Mouse (Mus musculus): ENCODE data around the gene Gtf3c5. TPM values are rescaled to one million over a fixed set of nuclear protein-coding genes. Genes with fewer than 3 reads are reported as not detected.

Gtf3c5 gene
- 52.6 and 56.7 TPM in 2 replicates for polyA plus RNA-seq (2012; rRNA removed)

DNA sequence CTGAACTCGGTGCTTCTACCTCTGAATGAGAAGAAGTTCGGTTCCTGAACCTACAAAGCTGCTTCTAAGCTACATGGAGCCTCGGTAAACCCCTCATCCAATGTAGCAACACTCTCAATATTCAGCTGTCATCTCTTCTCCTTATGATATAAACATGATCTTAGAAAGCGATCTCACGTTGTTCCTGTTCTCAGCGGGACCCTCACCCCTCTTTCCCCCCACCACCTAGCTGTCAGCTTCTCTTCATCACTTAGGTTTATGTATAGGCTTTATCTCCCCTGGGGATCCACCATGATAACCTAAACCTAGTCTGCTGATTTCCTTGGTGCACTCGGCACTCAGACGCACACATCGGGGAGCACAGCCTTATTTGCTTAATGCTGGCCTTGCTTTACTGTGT is at the start of gene Gtf3c5:
Gtf3c5 (minus strand) TSS at position 101 of the 400 bp plus-strand sequence.

DNA sequence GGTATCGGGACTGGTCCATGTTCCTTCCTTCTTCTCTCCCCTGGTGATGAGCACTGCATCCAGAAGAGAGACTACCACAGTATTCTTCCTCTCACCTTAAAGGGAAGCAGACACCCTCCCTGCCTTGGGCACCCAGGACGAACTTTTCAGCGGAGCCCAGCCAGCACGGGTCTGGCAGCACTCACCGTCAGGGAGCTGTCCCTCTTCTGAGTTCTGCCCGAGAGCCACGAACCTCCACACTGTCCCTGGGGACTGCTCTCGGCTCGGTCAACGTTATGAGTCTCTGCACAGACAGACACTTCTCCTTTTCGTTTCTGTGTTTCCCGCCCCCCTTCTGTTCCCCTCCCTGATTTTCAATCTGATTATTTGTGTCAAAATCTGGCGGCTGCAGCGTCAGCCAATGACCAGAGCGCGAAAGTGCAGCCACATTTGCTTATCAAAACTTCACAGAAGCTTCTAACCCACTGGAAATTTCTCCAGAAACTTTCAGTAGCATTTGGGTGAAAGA is 38.2 kb upstream of the Gtf3c5 start, which contains the start of gene Gfi1b:
Gfi1b (minus strand) TSS at position 319 of the 508 bp plus-strand sequence.

GRCm38 (mm10) chr2:28563303-28563702 is 20.2 kb downstream of the Gtf3c5 start, which contains the start of gene Cel:
Gene Cel (minus strand): TSS chr2:28563403.

Other genes with a start within 250 kb of the Gtf3c5 start
- gene Ppp1r26, start 137.0 kb downstream of the Gtf3c5 start, polyA plus RNA-seq (2012; rRNA removed), result 9.9 and 11.1 TPM in 2 replicates
- 0.40 and 0.55 TPM in 2 replicates for gene 1700007K13Rik, start 117.4 kb downstream of the Gtf3c5 start, polyA plus RNA-seq (2012; rRNA removed)
- gene Mrps2, start 115.7 kb downstream of the Gtf3c5 start, polyA plus RNA-seq (2012; rRNA removed), result 27.8 and 52.9 TPM in 2 replicates
- 0.41 and 0.81 TPM in 2 replicates for gene Gbgt1, start 86.9 kb downstream of the Gtf3c5 start, polyA plus RNA-seq (2012; rRNA removed)
- gene Gm10134, start 77.7 kb downstream of the Gtf3c5 start, polyA plus RNA-seq (2012; rRNA removed), result 0.42 and 0.97 TPM in 2 replicates
- gene Ralgds, start 70.6 kb downstream of the Gtf3c5 start, polyA plus RNA-seq (2012; rRNA removed), result 76.5 and 84.6 TPM in 2 replicates
- 0.02 and 0.06 TPM in 2 replicates for gene Cel, start 20.3 kb downstream of the Gtf3c5 start, polyA plus RNA-seq (2012; rRNA removed)
- gene Gfi1b, start 38.2 kb upstream of the Gtf3c5 start, polyA plus RNA-seq (2012; rRNA removed), result 5.2 and 5.5 TPM in 2 replicates
- 21.7 and 25.1 TPM in 2 replicates for gene Tsc1, start 57.5 kb upstream of the Gtf3c5 start, polyA plus RNA-seq (2012; rRNA removed)
- 1.1 and 1.5 TPM in 2 replicates for gene Spaca9, start 116.0 kb upstream of the Gtf3c5 start, polyA plus RNA-seq (2012; rRNA removed)
- 0.29 and 0.39 TPM in 2 replicates for gene Ak8, start 116.4 kb upstream of the Gtf3c5 start, polyA plus RNA-seq (2012; rRNA removed)

All from central nervous system, embryonic 11.5 days (tissue).